Mouse (Mus musculus) hindbrain, embryonic 16.5 days (tissue): ENCODE data around the gene Plk4. TPM values are rescaled to one million over a fixed set of nuclear protein-coding genes. Genes with fewer than 3 reads are reported as not detected.

Experiments
- polyA plus RNA-seq: library from polyadenylated mRNA; unstranded; fragments of >200 nt; fragmentation: Nextera tagmentation; extraction: Ambion mirVana; gene quantifications from 2 replicates; pipeline ENCODE4 v1.2.1, GENCODE M21; 2015

Gene Plk4
- polyA plus RNA-seq, 1 experiment from 2014 or later = 15.4 TPM

Other genes starting within 250 kb of the Plk4 start
- 0.30 and 0.36 TPM in 2 replicates for gene Slc25a31, start 91.2 kb upstream of the Plk4 start, polyA plus RNA-seq
- 51.5 and 56.3 TPM in 2 replicates for gene Hspa4l, start 55.5 kb upstream of the Plk4 start, polyA plus RNA-seq
- 10.7 and 11.1 TPM in 2 replicates for gene Mfsd8, start 46.9 kb downstream of the Plk4 start, polyA plus RNA-seq
- gene Abhd18, start 47.0 kb downstream of the Plk4 start, polyA plus RNA-seq = 11.2 and 12.7 TPM in 2 replicates
- 0.20 and 0.27 TPM in 2 replicates for gene 1700034I23Rik, start 102.5 kb downstream of the Plk4 start, polyA plus RNA-seq
- 4.6 and 5.6 TPM in 2 replicates for gene Larp1b, start 149.8 kb downstream of the Plk4 start, polyA plus RNA-seq